Mouse (Mus musculus) bone marrow macrophage, adult 2 months (primary cell): Measurements from ENCODE around the gene Armc6. TPM values are rescaled to one million over a fixed set of nuclear protein-coding genes. Genes with fewer than 3 reads are reported as not detected.
A peak's percentile ranks its signal among the peaks of the same experiment; 100 is the strongest.

Experiments
- H3K27ac ChIP-seq: 2 replicates; pipeline ENCODE4 v1.5.1; 2012; ENCODE audit warnings: low read depth, low read length; ENCODE audit not compliant: insufficient read depth
- H3K4me1 ChIP-seq: 2 replicates; pipeline ENCODE4 v1.6.1; 2012; ENCODE audit warnings: low read length; ENCODE audit not compliant: control insufficient read depth, insufficient read depth
- H3K4me3 ChIP-seq: 2 replicates; pipeline ENCODE4 v1.5.1; 2012; ENCODE audit warnings: mild to moderate bottlenecking, low read length, moderate library complexity; ENCODE audit not compliant: insufficient read depth
- CTCF ChIP-seq: IDR thresholded peaks from 2 replicates; pipeline ENCODE4 v1.5.1; 2012; ENCODE audit warnings: low read depth, mild to moderate bottlenecking, low read length, moderate library complexity
- POLR2A ChIP-seq: IDR thresholded peaks from 2 replicates; pipeline ENCODE4 v1.6.1; 2012; ENCODE audit warnings: mild to moderate bottlenecking, low read depth, low read length, borderline replicate concordance
- polyA plus RNA-seq: library from polyadenylated mRNA; stranded (reverse); fragments of >200 nt; gene quantifications from 2 replicates; pipeline ENCODE4 v1.2.4, GENCODE M21; 2012; ENCODE audit not compliant: missing spikeins, insufficient read depth, insufficient read length

The Armc6 gene
- polyA plus RNA-seq, 1 experiment = 5.0 TPM

GRCm38 (mm10) chr8:70214411-70214810 lies 19.9 kb downstream of the Armc6 start:
- no peak overlapping the region for H3K4me3 ChIP-seq
- H3K27ac ChIP-seq = no peak overlapping the region
- no peak for TF ChIP-seq POLR2A
- no peak for TF ChIP-seq CTCF
- H3K4me1 ChIP-seq = peaks cover 5% of the 10 kb centered on the region

GRCm38 (mm10) chr8:70212112-70213055 lies 21.9 kb downstream of the Armc6 start, which contains the start of gene Slc25a42:
TSS of gene Slc25a42 (minus strand) at chr8:70212305.
- no peak for TF ChIP-seq CTCF
- no peak for TF ChIP-seq POLR2A
- H3K4me3 ChIP-seq = peak within 1 kb of the TSS; percentile 71
- H3K4me1 ChIP-seq = peaks cover 5% of the 10 kb centered on the region
- H3K27ac ChIP-seq = peak within 1 kb of the TSS; percentile 38

GRCm38 (mm10) chr8:70211726-70212111 lies 22.5 kb downstream of the Armc6 start:
- Histone ChIP-seq H3K4me1 (peaks cover 5% of the 10 kb centered on the region), H3K27ac (no peak overlapping the region), H3K4me3 (peak overlapping the region; percentile 71)
- TF ChIP-seq POLR2A (no peak), CTCF (no peak)

DNA sequence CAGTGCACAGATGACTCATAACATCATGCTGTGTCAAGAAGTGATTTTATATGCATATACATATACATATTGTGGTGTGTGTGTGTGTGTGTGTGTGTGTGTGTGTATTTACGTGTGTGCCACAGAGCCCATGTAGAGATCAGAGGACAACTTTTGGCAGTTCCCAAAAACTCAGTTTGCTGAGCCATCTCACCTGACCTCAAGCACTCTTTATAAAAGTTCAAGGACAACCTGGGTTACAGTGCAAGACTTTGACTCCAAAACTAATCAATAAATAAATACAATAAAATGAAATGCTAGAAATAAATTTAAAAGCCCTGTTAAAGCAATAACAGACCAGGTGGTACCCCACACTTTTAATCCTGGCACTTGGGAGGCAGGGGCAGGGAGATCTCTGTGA lies 23.0 kb downstream of the Armc6 start:
- H3K4me1 ChIP-seq = peaks cover 5% of the 10 kb centered on the region
- TF ChIP-seq CTCF (no peak), POLR2A (no peak)
- H3K4me3 ChIP-seq = peak overlapping the region; percentile 71
- H3K27ac ChIP-seq = no peak overlapping the region

- Histone ChIP-seq H3K4me1 (peaks cover 5% of the 10 kb centered on the region), H3K4me3 (no peak overlapping the region), H3K27ac (no peak overlapping the region)
- TF ChIP-seq POLR2A = no peak
- TF ChIP-seq CTCF = no peak
Measured at GRCm38 (mm10) chr8:70210538-70210937, 23.7 kb downstream of the Armc6 start.

DNA sequence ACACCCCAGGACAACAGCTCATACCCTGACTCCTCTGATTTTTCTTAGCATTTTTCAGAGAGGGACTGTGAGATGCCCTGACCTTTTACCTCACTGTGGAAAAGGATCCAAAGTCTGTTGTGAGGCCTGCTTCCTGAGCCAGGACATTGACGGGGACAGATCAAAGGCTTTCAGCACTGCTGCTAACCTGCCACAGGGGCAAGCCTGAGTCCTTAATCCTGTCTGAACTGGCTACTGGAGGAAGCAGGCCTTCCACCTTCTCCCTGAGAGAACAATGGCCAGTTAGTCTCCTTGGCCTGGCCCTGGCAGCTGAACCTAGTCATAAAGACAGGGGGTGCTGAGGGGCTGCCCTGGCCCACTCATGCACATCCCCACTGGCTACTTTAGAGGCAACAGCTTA lies 26.1 kb downstream of the Armc6 start:
- no peak overlapping the region for H3K27ac ChIP-seq
- H3K4me3 ChIP-seq = no peak overlapping the region
- peaks cover under 1% of the 10 kb centered on the region; the same call in 1 of the 2 replicates for H3K4me1 ChIP-seq
- TF ChIP-seq POLR2A = no peak
- no peak for TF ChIP-seq CTCF

DNA sequence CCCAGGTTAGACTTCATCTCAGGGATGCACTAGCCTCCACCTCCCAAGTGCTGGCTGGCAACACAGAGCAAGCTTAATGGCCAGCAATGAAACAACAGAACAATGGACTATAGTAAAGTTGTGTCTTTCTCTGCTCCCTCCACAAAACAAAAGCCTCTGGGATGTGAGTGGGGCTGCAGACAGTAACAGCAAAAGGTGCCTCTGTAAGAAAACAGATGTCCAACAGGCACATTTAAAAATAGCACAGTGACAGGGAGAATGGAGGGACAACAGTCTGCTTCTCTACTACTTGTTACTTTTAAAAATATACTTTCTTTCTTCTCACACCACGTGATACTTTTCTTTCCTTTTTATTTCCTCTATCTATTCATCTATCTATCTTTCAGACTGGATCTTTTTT lies 29.5 kb downstream of the Armc6 start:
- H3K27ac ChIP-seq = no peak overlapping the region
- TF ChIP-seq POLR2A = no peak
- TF ChIP-seq CTCF = no peak

GRCm38 (mm10) chr8:70203072-70203471 lies 31.2 kb downstream of the Armc6 start:
- no peak overlapping the region for H3K27ac ChIP-seq
- TF ChIP-seq POLR2A = no peak
- TF ChIP-seq CTCF = no peak
- H3K4me3 ChIP-seq = no peak overlapping the region
- H3K4me1 ChIP-seq = no peaks in the 10 kb centered on the region

More for the DNA sequence above, 29.5 kb downstream of the Armc6 start:
- Histone ChIP-seq H3K4me1 (no peaks in the 10 kb centered on the region), H3K4me3 (no peak overlapping the region)

- H3K4me3 ChIP-seq = no peak overlapping the region
- H3K4me1 ChIP-seq = no peaks in the 10 kb centered on the region
- no peak overlapping the region for H3K27ac ChIP-seq
- TF ChIP-seq CTCF (no peak), POLR2A (no peak)
Measured at GRCm38 (mm10) chr8:70201417-70201816, 32.8 kb downstream of the Armc6 start.

DNA sequence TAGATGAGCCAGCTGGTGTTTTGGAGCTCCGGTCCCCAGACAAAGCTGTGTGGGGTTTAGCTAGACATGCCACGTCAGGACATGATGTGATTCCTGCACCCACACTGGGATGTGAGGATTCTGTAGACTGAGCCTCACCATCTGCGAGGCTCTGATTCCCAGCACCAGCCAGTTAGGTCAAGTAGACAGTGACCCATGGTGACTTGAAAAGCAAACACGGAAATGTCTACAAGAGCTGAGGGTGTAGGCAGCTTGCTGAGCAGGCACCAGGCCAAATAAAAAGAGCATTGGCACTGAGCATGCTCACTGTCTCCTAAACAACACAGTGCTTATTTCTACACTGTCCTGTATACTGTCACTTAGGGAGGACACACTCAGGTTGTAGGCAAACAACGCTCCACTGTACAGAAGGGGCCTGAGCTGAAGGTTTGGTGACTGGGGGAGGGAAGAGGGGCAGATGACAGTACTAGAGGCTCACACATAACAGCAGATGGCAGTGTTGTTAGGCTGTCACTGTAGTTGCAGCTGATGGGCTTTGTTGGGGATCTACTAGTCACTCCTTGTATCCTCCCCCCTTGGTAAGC lies 34.1 kb downstream of the Armc6 start:
- Histone ChIP-seq H3K4me1 (no peaks in the 10 kb centered on the region), H3K4me3 (no peak overlapping the region), H3K27ac (no peak overlapping the region)
- TF ChIP-seq POLR2A (no peak), CTCF (no peak)
